In the genomic region with DNA sequence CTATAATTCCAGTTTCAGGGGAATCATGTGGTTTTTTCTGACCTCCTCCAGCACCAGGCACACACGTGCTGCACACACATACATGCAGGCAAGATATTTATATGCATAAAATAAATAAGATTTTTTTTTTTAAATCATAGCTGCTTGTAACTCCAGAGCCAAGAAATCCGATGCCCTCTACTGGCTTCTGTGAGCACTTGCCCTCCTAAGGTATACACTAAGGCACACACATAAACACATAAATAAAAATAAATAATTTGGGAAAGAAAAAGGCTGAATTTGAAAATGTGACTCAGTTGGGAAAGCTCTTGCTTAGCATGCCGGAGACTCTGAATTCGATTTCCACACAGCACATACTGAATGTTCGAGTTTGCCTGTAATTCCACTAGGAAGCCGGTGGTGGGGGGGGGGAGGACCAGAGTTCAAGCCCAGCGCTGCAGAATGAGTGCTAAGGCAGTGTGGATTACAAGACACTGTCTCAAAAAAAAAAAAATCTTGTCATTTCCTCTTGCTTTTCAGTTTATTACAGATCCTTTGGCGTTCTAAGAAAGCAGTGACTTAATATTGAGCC, we compare ENCODE assay signal across 8 mouse cellular contexts. TPM values are rescaled to one million over a fixed set of nuclear protein-coding genes. Genes with fewer than 3 reads are reported as not detected.
DNase-seq lines count a peak whose midpoint lies in the region; ATAC-seq and TF ChIP-seq lines count a peak whose summit lies in the region.

No protein-coding gene starts in this region.

- peak overlapping the region; percentile 25 to 77; a peak in 3 of 4 replicates for H3K4me3 ChIP-seq in heart, embryonic 14.5 days (ENCODE audit: control insufficient read depth in 1 of 2, insufficient read depth in 1 of 2, low read depth in 1 of 2, low read length in 2 of 2)
- H3K4me3 ChIP-seq in G1E (ENCODE audit: low read depth, low read length) (peak overlapping the region; percentile 84), macrophage (ENCODE audit: inconsistent target) (peak overlapping the region; percentile 22; the same call in 1 of the 2 replicates)
- H3K4me3 ChIP-seq in forebrain, postnatal 0 days (ENCODE audit: low read depth, low read length): peak overlapping the region; percentile 99

- peak overlapping the region; percentile 58; the same call in 1 of the 2 replicates for H3K9ac ChIP-seq in heart, embryonic 14.5 days (ENCODE audit: low read length)
- peak overlapping the region; percentile 44 for H3K9ac ChIP-seq in forebrain, postnatal 0 days

- intact Hi-C loops in heart, postnatal 14 days (cut with DNase I): no loop called here

- no peak for DNase-seq in heart, postnatal 14 days
- DNase-seq in G1E (ENCODE audit: low spot score): no peak
- no peak for DNase-seq in forebrain, postnatal 0 days
- no peak for DNase-seq in frontal cortex, postnatal 10 days (ENCODE audit: low spot score in 2 of 2)
- no peak for DNase-seq in frontal cortex, postnatal 36 days (ENCODE audit: low spot score in 2 of 2)
- no peak for DNase-seq in gastrocnemius, postnatal 10 days

- peaks cover 28% of the 10 kb centered on the region for H3K36me3 ChIP-seq in heart, embryonic 14.5 days (ENCODE audit: control insufficient read depth, insufficient read depth, low read length)
- H3K36me3 ChIP-seq in G1E (replicated peaks): peaks cover 28% of the 10 kb centered on the region
- H3K36me3 ChIP-seq in forebrain, postnatal 0 days (ENCODE audit: insufficient read depth): peaks cover 22% of the 10 kb centered on the region
- peaks cover 7% of the 10 kb centered on the region for H3K36me3 ChIP-seq in macrophage (ENCODE audit: inconsistent target)

- peaks cover 43% of the 10 kb centered on the region for H3K79me2 ChIP-seq in macrophage (ENCODE audit: inconsistent target)

- no peaks in the 10 kb centered on the region for H3K9me3 ChIP-seq in heart, embryonic 14.5 days (ENCODE audit: control insufficient read depth, low read length)
- no peaks in the 10 kb centered on the region for H3K9me3 ChIP-seq in G1E (replicated peaks)
- no peaks in the 10 kb centered on the region for H3K9me3 ChIP-seq in forebrain, postnatal 0 days (ENCODE audit: low read length)

- H3K4me2 ChIP-seq in heart, embryonic 14.5 days (ENCODE audit: low read length): peak overlapping the region; percentile 67
- peak overlapping the region; percentile 68 for H3K4me2 ChIP-seq in forebrain, postnatal 0 days (ENCODE audit: low read depth)

- no peak for TF ChIP-seq CTCF in G1E (IDR thresholded peaks at IDR 0.05; ENCODE audit: low read depth, low read length)
- no peak for TF ChIP-seq CTCF in forebrain, postnatal 0 days (IDR thresholded peaks at IDR 0.05; ENCODE audit: low read depth)

- H3K27me3 ChIP-seq in heart, embryonic 14.5 days (ENCODE audit: control insufficient read depth, insufficient read depth, low read length): no peaks in the 10 kb centered on the region
- H3K27me3 ChIP-seq in G1E (ENCODE audit: insufficient read depth, low read length): no peaks in the 10 kb centered on the region
- H3K27me3 ChIP-seq in forebrain, postnatal 0 days (ENCODE audit: insufficient read depth, low read length): no peaks in the 10 kb centered on the region

- H3K27ac ChIP-seq in heart, embryonic 14.5 days (replicated peaks in 1 of 2; ENCODE audit: control insufficient read depth in 1 of 2, insufficient read depth in 1 of 2, low read depth in 2 of 2, low read length in 2 of 2): 0 out of 4 replicates have a peak overlapping the region, but pooled peaks of 1 of the 2 experiments have one; percentile 24
- peak overlapping the region; percentile 57 for H3K27ac ChIP-seq in forebrain, postnatal 0 days (ENCODE audit: low read depth, low read length)
- H3K27ac ChIP-seq in macrophage: peak overlapping the region; percentile 39

- ATAC-seq in heart, embryonic 14.5 days (ENCODE audit: insufficient number of reproducible peaks, insufficient read depth, low FRiP score, low read depth): no peak
- no peak for ATAC-seq in G1E (ENCODE audit: extremely low read depth, insufficient number of reproducible peaks, low FRiP score, poor library complexity, severe bottlenecking)
- peak; percentile 59 for ATAC-seq in forebrain, postnatal 0 days

- 13% methylated on average over 8 of the region's 8 CpGs for WGBS in heart, embryonic 14.5 days
- WGBS in forebrain, postnatal 0 days: 16% methylated on average over 8 of the region's 8 CpGs
- WGBS in macrophage (ENCODE audit: missing documents): 15% methylated on average over 7 of the region's 8 CpGs

- peaks cover 0 to 5% of the 10 kb centered on the region in 2 experiments; a peak in 2 of 4 replicates for H3K4me1 ChIP-seq in heart, embryonic 14.5 days (ENCODE audit: control insufficient read depth in 2 of 2, insufficient read depth in 2 of 2, low read length in 2 of 2)
- H3K4me1 ChIP-seq in G1E (ENCODE audit: insufficient read depth, low read depth, low read length): peaks cover 49% of the 10 kb centered on the region
- H3K4me1 ChIP-seq in forebrain, postnatal 0 days (ENCODE audit: insufficient read depth): no peaks in the 10 kb centered on the region

RNA-seq across cellular contexts. Expression of a gene that starts 0.5 kb away (rescaled TPM):
- polyA plus RNA-seq in heart, embryonic 14.5 days (2014; fragmentation: Nextera tagmentation; extraction: Ambion mirVana): 128 and 139 TPM in 2 replicates
- 100 to 1,000 TPM in 1 of 2 experiments, 10 to 100 TPM in 1; 98.5 to 103 TPM for total RNA-seq in heart, postnatal 14 days (2021)
- total RNA-seq in G1E (2014; fragmentation: Nextera tagmentation): 223 and 309 TPM in 2 replicates
- total RNA-seq in G1E (2017): 318 and 319 TPM in 2 replicates
- 10.5 and 11.5 TPM in 2 replicates for polyA plus RNA-seq in G1E (2012)
- 156 and 159 TPM in 2 replicates for total RNA-seq in forebrain, postnatal 0 days (2014; rRNA removed)
- polyA plus RNA-seq in forebrain, postnatal 0 days (2015; fragmentation: Nextera tagmentation; extraction: Ambion mirVana): 140 and 156 TPM in 2 replicates
- total RNA-seq in macrophage (2018; cell fraction: chromatin; rRNA removed): 100 to 1,000 TPM; 125 to 333 (median 239) TPM
- total RNA-seq in macrophage (2018; cell fraction: cytosol; rRNA removed): 100 to 1,000 TPM in 5 of 26 experiments, 10 to 100 TPM in 21; 60.7 to 107 (median 78.5) TPM
- 100 to 1,000 TPM in 15 of 26 experiments, 10 to 100 TPM in 11; 65.5 to 149 (median 105) TPM for total RNA-seq in macrophage (2018; cell fraction: nucleus; rRNA removed)
- polyA plus RNA-seq in macrophage (2018): 68.8 to 188 TPM (median 89.7 TPM) in 3 replicates
- 100 to 1,000 TPM; 119 to 125 TPM for total RNA-seq in gastrocnemius, postnatal 10 days (2021)

RNA-seq across cellular contexts. Expression of a gene that starts 10.5 kb away (rescaled TPM):
- 26.4 and 35.3 TPM in 2 replicates for polyA plus RNA-seq in heart, embryonic 14.5 days (2014; fragmentation: Nextera tagmentation; extraction: Ambion mirVana)
- total RNA-seq in heart, postnatal 14 days (2021): 10 to 100 TPM; 23.2 to 24.7 TPM
- total RNA-seq in G1E (2014; fragmentation: Nextera tagmentation): 523 and 551 TPM in 2 replicates
- 603 and 672 TPM in 2 replicates for total RNA-seq in G1E (2017)
- 9.0 and 11.8 TPM in 2 replicates for polyA plus RNA-seq in G1E (2012)
- 19.1 and 24.9 TPM in 2 replicates for total RNA-seq in forebrain, postnatal 0 days (2014; rRNA removed)
- 13.8 and 17.9 TPM in 2 replicates for polyA plus RNA-seq in forebrain, postnatal 0 days (2015; fragmentation: Nextera tagmentation; extraction: Ambion mirVana)
- 100 to 1,000 TPM in 8 of 26 experiments, 10 to 100 TPM in 18; 35.5 to 200 (median 70.2) TPM for total RNA-seq in macrophage (2018; cell fraction: chromatin; rRNA removed)
- total RNA-seq in macrophage (2018; cell fraction: cytosol; rRNA removed): 10 to 100 TPM; 19.4 to 49.5 (median 26.2) TPM
- total RNA-seq in macrophage (2018; cell fraction: nucleus; rRNA removed): 100 to 1,000 TPM in 2 of 26 experiments, 10 to 100 TPM in 24; 35.5 to 131 (median 71.8) TPM
- polyA plus RNA-seq in macrophage (2018): 14.7 to 22.5 TPM (median 19.4 TPM) in 3 replicates
- 10 to 100 TPM in 1 of 2 experiments, 1 to 10 TPM in 1; 9.2 to 13.9 TPM for total RNA-seq in gastrocnemius, postnatal 10 days (2021)

RNA-seq across cellular contexts. Expression of a gene that starts 21.8 kb away (rescaled TPM):
- polyA plus RNA-seq in heart, embryonic 14.5 days (2014; fragmentation: Nextera tagmentation; extraction: Ambion mirVana): 68.3 and 73.9 TPM in 2 replicates
- 10 to 100 TPM; 32.1 to 34.9 TPM for total RNA-seq in heart, postnatal 14 days (2021)
- 37.3 and 42.9 TPM in 2 replicates for total RNA-seq in G1E (2014; fragmentation: Nextera tagmentation)
- total RNA-seq in G1E (2017): 30.7 and 33.3 TPM in 2 replicates
- polyA plus RNA-seq in G1E (2012): 102 and 142 TPM in 2 replicates
- total RNA-seq in forebrain, postnatal 0 days (2014; rRNA removed): 35.9 and 36.2 TPM in 2 replicates
- polyA plus RNA-seq in forebrain, postnatal 0 days (2015; fragmentation: Nextera tagmentation; extraction: Ambion mirVana): 59.2 and 72.2 TPM in 2 replicates
- 10 to 100 TPM; 14.5 to 58.6 (median 29.9) TPM for total RNA-seq in macrophage (2018; cell fraction: chromatin; rRNA removed)
- total RNA-seq in macrophage (2018; cell fraction: cytosol; rRNA removed): 10 to 100 TPM; 11.5 to 26.0 (median 19.9) TPM
- 10 to 100 TPM in 24 of 26 experiments, 1 to 10 TPM in 2; 8.1 to 44.0 (median 19.5) TPM for total RNA-seq in macrophage (2018; cell fraction: nucleus; rRNA removed)
- polyA plus RNA-seq in macrophage (2018): 13.7 to 22.3 TPM (median 15.2 TPM) in 3 replicates
- 10 to 100 TPM; 60.3 to 61.5 TPM for total RNA-seq in gastrocnemius, postnatal 10 days (2021)

Comparison
In these comparisons a context has a peak if more than half of its experiments do, and no peak if none do; other contexts are left out.
1. H3K4me3 ChIP-seq: peak in every context shown above with its lines; median percentile 99 in forebrain, postnatal 0 days; 84 in G1E; 51 in heart, embryonic 14.5 days; 22 in macrophage.
2. RNA of a gene that starts 10.5 kb away (total RNA-seq): 523 to 672 TPM in G1E; 19.1 to 24.9 TPM in forebrain, postnatal 0 days, 23.2 to 24.7 TPM in heart, postnatal 14 days and 9.2 to 13.9 TPM in gastrocnemius, postnatal 10 days; every median in the first group is over 10 times any median in the second.